Mouse (Mus musculus) lung, postnatal 4 days (tissue): Measurements from ENCODE around the gene Mmrn2.
"Not testable (repeated sequence)": the region's sequence is repeated elsewhere in the genome, so short reads cannot be mapped to it uniquely, and the experiment has no call there.

Source experiments
- DNase-seq, 2 experiments: peaks; one replicate each; pipeline ENCODE4 v3.0.0; 2021

Mmrn2 gene

DNA sequence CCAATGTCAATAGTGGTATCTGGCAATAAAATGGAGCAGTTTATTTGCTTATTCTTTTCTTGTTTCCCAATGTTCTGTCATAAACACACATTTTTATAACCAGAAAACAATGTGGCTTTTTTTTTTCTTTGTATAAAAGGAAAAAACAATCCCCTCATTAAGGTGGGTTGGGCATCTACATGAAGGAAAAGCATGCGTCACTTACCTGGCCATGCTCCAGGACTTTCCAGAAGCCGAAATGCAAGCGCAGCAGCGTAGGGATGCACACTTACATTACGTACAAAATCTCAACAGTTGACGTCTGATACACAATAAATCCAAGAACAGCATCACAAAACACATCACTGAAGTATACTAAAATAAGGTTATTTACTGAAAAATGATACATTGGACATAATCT, 35.5 kb downstream of the Mmrn2 start:
- no peak for DNase-seq

DNA sequence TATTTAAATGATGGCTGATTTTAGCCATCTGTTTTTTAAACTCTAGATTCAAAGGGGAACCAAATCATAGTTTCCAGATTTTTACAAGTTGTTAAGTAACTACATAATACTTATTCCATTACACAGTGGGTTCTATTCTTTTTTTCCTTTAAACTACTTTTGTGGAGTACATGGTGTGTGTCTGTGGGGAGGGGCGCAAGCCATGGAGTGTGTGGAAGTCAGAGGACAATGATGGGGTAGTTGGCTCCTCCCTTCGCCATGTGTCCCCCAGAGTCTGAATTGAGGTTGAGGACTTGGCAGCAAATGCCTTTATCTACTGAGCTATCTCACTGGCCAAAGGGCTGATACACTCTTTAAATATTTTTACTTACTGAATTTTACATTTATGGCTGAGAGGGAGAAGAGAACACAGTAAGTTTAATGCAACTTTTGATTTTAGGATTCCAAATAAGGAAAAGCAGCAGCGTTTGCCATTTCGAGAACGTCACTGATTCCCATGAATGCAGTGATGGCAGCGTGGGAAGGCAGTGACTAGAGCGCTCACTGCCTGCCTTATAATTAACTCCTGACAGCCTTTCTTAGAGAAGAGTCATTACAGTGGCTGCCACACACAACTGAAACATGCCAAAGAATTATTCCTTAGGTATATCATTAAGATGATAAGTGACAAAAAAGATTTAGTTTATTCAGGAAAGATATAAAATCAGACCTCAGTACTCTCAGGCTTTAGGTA, 37.1 kb downstream of the Mmrn2 start:
- no peak for DNase-seq

DNA sequence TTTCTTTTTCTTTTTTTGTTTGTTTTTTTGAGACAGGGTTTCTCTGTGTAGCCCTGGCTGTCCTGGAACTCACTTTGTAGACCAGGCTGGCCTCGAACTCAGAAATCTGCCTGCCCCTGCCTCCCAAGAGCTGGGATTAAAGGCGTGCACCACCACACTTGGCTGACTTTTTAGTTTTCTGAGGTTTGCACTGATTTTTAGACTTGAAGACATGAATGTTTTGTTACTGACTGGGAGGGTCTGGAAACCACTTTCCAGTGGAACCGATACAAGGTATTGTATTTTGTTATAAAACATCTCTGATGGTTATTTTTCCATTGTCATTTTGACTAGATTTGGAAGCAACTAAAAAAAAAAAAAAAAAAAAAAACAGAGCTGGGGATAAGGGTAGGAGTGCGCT, 41.7 kb downstream of the Mmrn2 start:
- DNase-seq: not testable (repeated sequence)

DNA sequence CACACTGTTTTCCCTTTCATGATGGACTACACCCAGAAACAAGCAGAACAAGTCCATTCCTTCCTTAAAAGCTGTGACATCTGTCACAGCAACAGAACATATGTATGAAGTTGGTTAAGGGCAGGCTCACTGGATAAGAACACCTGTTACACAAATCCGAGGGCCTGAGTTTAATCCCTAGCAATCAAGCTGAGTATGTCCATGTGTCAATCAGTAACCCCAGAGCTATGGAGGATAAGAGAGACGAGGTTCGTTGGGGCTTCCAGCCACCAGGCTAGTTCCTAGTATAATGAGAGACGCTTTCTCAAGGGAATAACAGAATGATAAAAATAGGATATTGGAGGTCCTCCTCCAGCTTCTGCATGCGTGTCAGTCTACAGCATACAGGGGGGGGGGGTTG, 42.2 kb downstream of the Mmrn2 start:
- DNase-seq: no peak

DNA sequence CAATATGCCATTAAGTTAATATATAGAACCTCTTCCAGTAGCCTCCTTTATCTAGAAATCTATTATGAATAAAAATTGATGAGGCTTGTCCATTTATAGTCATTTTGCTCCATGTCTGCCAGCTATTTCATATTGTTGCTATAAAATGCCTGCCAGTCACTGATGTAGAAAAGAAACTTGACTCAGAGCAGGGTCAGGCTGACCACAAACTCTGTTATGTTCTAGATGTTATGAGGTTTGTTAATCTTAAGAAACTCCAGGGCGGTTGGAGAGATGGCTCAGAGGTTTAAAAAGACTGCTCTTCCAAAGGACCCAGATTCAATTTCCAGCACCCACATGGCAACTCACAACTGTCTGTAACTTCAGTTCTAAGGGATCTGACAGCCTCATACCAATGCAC, 45.8 kb downstream of the Mmrn2 start:
- DNase-seq: no peak

DNA sequence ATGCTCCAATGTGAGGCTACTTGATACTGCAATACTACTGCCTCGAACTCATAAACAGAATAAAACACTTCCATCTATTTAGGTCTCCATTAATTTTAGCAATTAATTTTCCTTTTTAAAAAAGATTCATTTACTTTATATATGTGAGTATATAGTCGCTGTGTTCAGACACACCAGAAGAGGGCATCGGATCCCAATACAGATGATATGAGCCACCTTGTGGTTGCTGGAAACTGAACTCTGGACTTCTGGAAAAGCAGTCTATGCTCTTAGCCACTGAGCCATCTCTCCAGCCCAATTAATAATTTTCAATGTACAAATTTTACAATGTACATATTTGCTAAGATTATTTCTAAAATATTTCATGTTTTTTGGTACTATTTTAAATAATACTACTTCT, 53.0 kb downstream of the Mmrn2 start:
- no peak for DNase-seq

DNA sequence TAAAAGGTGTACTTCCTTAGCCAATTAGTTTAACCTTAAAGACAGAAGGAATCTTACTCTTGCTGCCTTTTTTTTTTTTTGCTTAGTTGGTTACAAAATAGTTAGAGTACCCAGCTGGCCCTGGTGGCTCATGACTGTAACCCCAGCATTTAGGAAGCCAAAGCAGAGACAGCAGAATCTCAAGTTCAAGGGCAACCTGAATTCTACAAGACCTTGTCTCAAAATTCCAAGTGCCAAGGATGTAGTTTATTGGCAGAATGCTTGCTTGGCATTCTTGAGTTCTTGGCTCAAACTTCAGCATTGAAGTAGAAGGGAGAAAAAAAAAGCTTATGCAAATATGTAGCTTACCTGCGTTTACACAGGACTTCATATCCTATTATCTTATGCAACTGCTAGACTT, 53.8 kb downstream of the Mmrn2 start:
- DNase-seq: no peak

DNA sequence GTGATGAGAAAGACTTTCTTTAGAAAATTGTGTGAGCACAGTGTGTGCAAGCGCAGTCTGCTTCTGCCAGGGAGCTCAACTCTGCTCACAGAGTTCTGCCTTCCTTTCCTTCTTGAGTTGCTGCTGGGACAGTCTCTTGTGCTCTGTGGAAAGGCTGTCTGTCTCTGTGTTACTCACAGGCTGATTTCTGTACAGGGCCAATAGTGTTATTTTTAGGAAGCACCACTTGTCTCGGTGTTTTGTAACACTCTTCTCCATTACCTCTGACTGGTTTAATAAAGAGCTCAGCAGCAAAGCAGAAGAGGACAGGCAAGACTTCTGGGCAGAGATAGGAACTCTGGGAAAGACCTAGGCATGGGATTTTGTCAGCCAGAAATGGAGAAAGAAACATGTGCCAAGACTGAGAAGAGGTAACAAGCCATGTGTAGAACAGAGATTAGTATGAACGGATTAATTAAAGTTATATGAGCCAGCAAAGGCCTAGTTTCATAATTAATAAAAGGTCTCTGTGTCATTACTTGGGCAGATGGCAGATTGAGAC, 65.3 kb downstream of the Mmrn2 start:
- DNase-seq: no peak

DNA sequence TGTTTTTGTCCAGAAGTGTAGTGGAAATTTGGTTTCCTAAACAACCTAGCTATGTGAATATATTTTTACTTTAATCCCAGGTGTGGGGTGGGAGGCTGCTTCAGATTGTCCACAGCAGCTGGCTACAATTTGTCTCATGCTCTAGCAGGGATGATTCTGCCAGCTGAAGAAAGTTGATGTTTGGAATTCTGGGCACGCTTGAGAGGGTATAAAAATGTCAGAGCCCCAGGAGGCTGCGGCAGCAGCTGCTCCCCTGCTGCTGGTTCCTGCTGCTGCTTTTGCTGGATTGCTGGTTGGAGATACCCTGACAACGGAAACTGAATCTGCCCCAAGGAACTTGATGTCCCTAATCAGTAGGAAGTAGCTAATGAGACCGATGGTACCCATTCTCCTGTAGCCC, 67.3 kb downstream of the Mmrn2 start:
- no peak for DNase-seq

DNA sequence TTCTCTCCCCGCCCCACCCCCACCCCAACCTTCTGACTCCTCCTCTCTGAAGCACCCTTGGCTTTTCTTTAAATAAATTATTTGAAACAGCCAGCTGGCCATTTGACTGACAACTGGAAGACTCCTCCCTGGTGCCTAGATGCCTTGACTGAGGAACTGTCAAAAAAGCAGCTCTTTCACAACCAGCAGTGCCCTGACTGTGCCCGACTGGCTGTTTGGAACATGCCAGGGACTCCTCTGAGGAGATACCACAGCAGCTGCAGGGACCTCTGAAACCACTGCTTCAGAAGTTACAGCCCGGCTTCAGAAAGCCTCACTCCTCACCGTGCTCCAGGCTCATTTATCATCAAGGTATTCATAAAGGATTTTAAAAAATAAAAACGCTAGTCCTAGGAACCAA, 69.1 kb downstream of the Mmrn2 start:
- DNase-seq: no peak

DNA sequence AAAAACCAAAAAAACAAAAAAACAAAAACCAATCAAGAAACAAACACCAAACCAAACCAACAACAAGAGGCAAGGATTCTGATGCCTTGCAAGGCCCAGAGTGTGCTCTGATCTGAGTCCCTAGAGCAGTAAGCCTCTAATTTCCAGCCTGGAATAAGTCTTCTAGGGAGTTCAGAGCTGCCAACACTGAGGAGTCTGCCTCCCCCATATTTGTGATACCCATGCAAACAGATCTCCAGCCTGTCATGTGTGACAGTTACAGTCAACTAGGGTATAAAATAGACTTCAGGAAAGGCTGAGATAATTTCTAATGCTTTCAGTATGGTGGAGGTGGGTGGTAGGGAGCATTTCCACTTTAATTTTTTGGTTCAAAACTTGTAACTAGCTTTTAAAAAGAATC, 69.7 kb downstream of the Mmrn2 start:
- DNase-seq: no peak

DNA sequence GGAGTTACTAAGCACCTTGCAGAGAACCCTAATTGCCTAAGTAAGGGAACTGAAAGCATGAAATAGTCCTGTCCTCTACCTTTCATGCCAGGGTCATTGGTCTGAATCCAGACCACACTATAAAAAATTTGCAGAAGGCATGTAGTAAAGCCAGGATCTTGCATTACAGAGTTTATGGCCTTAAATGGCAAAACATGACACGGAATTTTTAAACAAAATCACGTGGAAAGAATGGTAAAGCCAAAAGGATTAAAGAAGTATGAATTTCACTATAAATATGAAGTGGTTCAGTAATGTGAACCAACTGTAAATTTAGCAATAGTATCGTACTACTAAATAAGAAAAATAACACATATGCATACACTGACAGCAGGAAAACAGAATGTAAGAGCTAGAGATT, 70.1 kb downstream of the Mmrn2 start:
- no peak for DNase-seq

DNA sequence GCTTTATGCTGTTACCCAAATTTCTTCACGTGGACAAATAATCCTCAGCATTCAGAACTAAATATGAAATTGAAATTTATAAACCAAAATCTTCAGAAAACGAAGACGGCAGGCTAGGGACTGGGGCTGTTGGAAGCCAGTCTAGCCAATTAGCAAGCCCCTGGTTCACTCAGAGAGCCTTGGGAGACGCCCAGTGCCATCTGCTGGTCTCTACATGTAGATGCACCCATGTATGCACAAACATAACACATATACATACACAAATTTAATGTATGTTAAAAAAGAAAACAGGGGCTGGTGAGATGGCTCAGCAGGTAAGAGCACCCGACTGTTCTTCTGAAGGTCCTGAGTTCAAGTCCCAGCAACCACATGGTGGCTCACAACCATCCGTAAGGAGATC, 71.4 kb downstream of the Mmrn2 start:
- no peak for DNase-seq

DNA sequence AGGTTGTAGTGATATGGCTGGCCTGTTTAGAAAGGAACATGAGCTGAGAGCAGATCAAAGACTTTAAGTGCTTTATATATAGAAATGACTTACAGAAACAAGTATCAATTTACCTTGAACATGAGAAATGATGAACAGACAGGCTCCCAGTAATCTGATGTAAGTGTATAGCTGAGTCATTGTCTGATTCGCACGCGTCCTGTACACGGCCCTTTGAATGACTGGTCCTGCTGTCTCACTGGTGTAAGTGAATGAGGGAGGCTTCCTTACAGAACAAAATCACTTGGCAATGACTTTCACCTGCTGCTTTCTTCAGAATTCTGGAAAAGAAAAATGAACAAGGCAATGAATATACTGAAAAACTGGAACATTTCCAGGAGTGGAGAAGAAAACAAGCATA, 72.4 kb downstream of the Mmrn2 start:
- no peak for DNase-seq

DNA sequence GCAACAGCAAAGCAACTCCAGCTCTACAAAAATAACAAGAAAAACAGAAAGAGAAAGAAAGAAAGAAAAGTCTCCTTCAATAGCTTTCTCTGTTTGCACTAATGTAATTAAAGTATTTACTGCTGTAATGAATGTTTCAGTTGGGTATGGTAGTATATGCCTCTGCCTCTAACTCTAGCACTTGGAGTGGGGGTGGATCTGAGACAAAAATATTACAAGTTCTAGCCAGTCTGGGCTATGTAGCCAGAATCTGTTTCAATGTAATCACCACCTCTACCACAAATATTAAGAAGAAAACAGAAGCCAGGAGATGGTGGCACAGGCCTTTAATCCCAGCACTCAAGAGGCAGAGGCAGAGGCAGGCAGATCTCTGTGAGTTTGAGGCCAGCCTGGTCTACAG, 73.1 kb downstream of the Mmrn2 start:
- DNase-seq: no peak

DNA sequence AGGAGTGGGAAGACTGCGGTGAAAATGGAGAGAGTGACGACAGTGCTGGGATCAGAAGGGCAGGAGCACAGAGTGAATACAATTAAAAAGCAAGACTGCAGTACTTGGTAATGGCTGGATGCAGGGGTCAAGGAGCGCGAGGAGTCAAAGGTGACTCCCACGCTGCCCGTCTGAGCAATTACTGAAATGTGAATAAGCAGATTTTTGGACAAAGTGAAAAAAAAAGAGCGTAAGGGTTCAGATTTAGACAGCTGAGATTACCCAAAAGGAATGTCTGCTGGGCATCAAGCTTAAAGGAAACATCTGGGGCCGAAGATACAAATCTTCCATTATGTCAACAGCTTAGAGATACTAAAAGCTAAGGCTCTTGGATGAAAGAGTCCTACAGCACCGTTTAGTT, 74.5 kb downstream of the Mmrn2 start:
- peak in 1 of 2 experiments; percentile 48 for DNase-seq

DNA sequence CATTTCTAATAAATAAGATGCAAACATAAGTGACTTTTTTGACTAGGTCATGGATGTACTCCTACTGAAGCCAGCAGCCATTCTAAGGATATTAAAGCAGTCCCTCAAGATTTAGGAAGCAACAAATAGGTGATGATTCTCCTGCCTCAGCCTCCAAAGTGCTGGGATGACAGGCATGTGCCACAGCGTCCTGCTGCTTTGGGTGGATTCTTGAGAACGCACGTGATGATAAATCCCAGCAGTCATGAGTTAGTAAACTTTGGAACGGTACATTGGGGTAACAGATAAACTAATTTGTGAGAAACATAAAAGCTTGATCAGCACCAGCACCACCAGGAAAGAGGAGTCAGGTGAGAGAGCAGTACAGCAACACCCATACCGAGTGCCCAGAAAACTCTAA, 75.2 kb downstream of the Mmrn2 start:
- DNase-seq: no peak

DNA sequence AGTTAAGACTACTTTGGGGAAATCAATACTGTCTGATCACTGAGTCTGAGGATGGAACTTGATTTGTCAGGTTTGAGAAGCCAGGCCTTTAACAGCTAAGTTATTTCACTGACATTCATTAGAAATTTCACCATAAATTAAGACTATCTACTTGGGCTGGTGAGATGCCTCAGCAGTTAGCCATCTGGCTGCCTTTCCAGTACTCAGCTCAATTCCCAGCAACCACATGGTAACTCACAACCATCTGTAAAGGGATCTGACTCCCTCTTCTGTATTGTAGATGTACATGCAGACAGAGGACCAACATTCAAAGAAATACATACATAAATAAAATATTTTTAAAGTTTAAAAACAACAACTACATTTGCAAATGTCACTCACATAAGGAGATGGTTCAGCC, 76.6 kb downstream of the Mmrn2 start:
- no peak for DNase-seq

DNA sequence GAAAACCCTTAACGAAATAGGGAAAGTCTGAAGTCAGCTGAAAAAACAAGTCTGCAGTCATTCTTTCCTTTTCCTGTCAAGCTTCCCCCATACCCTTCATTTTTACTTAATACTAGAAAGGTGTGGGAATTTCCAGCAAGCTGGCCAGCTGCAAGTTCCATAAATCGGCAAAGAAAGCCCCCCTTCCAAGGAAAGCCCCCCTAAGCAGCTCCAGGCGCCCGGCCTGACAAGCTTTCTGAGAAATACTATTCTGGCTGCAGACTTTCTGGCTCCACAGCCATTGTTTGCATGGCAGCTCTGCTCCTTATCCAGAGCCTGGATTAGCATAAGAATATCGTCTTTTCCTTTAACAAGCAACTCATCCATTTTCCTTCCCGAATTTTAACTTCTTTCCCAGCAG, 78.4 kb downstream of the Mmrn2 start:
- DNase-seq: no peak
